Mouse (Mus musculus) embryonic fibroblast, embryonic 13.5 days (primary cell): ENCODE measurements around the gene Mrpl16. TPM values are rescaled to one million over a fixed set of nuclear protein-coding genes. Genes with fewer than 3 reads are reported as not detected.
A peak's percentile ranks its signal among the peaks of the same experiment; 100 is the strongest.

Experiments used
- H3K27ac ChIP-seq: 2 replicates; pipeline ENCODE4 v1.5.1; 2012; ENCODE audit warnings: low read length, control low read depth, inconsistent platforms; ENCODE audit not compliant: insufficient read depth
- H3K4me1 ChIP-seq: 2 replicates; pipeline ENCODE4 v1.6.1; 2011; ENCODE audit warnings: low read length; ENCODE audit not compliant: control insufficient read depth, insufficient read depth
- H3K4me3 ChIP-seq: 2 replicates; pipeline ENCODE4 v1.5.1; 2011; ENCODE audit warnings: mild to moderate bottlenecking, control low read depth, low read length; ENCODE audit not compliant: insufficient read depth
- CTCF ChIP-seq: IDR thresholded peaks from 2 replicates; pipeline ENCODE4 v1.5.1; 2011; ENCODE audit warnings: mild to moderate bottlenecking, control low read depth, low read length, moderate library complexity, borderline replicate concordance; ENCODE audit not compliant: insufficient read depth
- POLR2A ChIP-seq: IDR thresholded peaks from 2 replicates; pipeline ENCODE4 v1.6.1; 2011; ENCODE audit warnings: low read depth, mild to moderate bottlenecking, control low read depth, low read length, moderate library complexity
- polyA plus RNA-seq: library from polyadenylated mRNA; stranded (reverse); fragments of >200 nt; gene quantifications from 2 replicates; pipeline ENCODE4 v1.2.4, GENCODE M21; 2011; ENCODE audit warnings: low read depth; ENCODE audit not compliant: missing spikeins, insufficient read length

The Mrpl16 gene
- polyA plus RNA-seq, 1 experiment, result 29.2 TPM

- no peak overlapping the region for H3K4me3 ChIP-seq
- H3K4me1 ChIP-seq, result peaks cover 23% of the 10 kb centered on the region
- H3K27ac ChIP-seq, result peak overlapping the region; percentile 60; the same call in 1 of the 2 replicates
- no peak for TF ChIP-seq CTCF
- no peak for TF ChIP-seq POLR2A
These were observed 42.9 kb downstream of the Mrpl16 start for GRCm38 (mm10) chr19:11813136-11813535.

DNA sequence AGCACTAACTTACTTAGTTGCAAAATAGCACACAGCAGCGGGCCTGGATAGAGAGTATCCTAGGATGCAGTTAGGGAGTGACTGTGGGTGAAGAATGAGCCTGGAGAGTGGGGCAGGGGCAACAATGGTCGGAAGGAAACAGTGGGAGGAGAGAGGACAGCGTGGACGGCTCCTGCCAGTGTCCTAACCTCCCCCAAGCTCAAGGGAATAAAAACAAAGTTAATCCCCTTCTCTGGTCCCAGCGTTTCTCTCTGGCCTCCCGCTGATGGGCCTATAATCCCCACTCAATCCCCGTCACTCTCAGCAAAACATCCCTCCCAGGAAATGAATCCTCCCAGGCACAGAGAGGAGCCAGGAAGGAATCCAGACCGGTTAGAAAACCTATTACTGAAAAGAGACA is 43.5 kb downstream of the Mrpl16 start:
- H3K4me3 ChIP-seq, result no peak overlapping the region
- peaks cover 23% of the 10 kb centered on the region for H3K4me1 ChIP-seq
- TF ChIP-seq CTCF (no peak), POLR2A (no peak)
- peak overlapping the region; percentile 60 for H3K27ac ChIP-seq

- Histone ChIP-seq H3K27ac (no peak overlapping the region), H3K4me3 (no peak overlapping the region), H3K4me1 (peaks cover 20% of the 10 kb centered on the region)
- TF ChIP-seq CTCF (no peak), POLR2A (no peak)
These were observed 44.6 kb downstream of the Mrpl16 start for GRCm38 (mm10) chr19:11814742-11815333.

DNA sequence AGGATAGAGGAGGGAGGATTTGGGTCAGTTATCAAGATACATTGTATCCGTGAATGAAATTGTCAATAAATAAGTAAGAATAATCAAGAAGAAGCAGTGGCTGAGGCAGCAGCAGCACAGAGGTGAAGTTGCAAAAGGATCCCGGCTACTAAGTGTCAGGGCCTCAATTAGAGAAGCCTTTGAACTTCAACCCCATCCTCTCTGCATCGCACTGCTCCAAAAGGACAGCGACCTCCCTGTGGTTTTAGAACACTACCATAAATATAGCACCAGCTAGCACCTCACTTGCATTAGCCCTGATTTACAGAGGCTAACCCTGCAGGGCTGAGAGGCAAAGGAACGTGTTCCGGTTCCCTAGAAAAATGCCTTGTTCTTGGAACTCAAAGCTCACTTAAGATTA is 46.5 kb downstream of the Mrpl16 start:
- TF ChIP-seq POLR2A (no peak), CTCF (no peak)
- Histone ChIP-seq H3K4me1 (peaks cover 11% of the 10 kb centered on the region; the same call in 1 of the 2 replicates), H3K4me3 (peak overlapping the region; percentile 95; the same call in 1 of the 2 replicates), H3K27ac (no peak overlapping the region)

DNA sequence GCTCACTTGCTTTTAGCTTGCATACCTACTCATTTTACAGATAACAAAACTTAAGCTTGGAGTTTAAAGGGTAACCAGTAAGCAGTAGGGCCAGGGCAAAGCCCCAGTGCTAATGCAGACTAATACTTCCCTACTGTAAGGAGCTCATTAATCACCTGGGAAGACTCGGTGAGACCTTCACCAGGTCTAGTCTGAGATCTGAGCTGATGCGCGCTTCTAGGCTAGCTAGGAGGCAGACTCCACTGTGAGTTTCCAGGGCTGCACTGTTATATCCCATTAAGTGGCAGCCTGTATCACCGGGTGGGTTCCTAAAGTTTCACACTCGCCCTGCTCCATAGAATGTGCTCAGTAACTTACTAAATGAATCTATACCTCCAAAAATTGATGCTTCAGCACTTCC is 47.4 kb downstream of the Mrpl16 start:
- peaks cover 11% of the 10 kb centered on the region; the same call in 1 of the 2 replicates for H3K4me1 ChIP-seq
- no peak overlapping the region for H3K27ac ChIP-seq
- H3K4me3 ChIP-seq, result peak overlapping the region; percentile 95
- TF ChIP-seq POLR2A (no peak), CTCF (no peak)

DNA sequence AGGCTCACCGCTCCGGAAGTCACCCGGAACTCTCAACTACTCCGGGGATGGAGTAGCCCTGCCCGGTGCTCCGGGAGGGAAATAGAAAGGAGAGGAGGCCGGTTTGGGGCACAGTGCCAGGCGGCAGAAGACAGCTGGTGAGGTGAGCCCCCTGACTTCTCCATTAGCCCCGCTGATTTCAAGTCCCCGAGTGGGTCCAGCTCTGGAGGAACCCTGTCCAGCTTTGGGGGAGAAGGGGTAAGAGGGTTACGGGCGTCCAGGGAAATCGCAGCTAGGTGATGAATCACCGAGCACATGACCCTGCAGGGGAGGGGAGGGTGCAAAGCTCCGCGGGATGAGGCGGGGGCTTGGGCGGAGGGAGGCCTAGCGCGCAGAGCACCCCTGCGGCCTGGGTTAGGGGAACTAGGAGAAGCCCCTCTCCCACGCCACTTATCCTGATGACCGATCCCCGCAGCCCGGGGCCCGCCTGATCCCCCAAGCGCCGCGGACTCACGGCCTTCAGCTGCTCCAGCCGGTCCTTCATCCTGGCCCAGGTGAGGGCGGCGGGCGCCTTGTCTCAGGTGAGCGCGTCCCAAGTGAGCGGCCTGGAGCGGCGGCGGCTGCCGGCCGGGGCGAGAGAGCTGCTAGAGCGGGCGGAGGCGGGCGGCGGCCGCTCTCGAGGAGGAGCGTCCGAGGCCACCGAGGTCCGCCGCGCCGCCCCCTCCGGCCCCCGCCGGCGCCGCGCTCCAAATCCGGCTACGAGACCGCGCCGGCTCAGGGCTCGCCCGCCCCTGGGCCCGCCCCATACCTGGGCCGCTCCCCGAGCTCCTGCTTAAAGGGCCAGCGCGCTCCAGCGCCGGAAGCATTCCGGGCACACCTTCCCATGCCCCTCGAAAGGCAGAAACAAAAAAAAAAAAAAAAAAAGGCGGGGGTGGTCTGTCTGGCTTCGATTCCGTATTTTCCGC is 48.3 kb downstream of the Mrpl16 start:
- peak overlapping the region; percentile 95 for H3K4me3 ChIP-seq
- peaks cover 7% of the 10 kb centered on the region; the same call in 1 of the 2 replicates for H3K4me1 ChIP-seq
- H3K27ac ChIP-seq, result peak overlapping the region; percentile 82
- no peak for TF ChIP-seq CTCF
- TF ChIP-seq POLR2A, result peak; percentile 27; the same call in 1 of the 2 replicates

GRCm38 (mm10) chr19:11819143-11819700 is 49.0 kb downstream of the Mrpl16 start, which contains the start of gene Stx3:
Gene Stx3, minus strand, starts transcription at chr19:11819403.
- Histone ChIP-seq H3K27ac (peak within 1 kb of the TSS; percentile 82), H3K4me1 (no peaks in the 10 kb centered on the region), H3K4me3 (peak within 1 kb of the TSS; percentile 95)
- TF ChIP-seq CTCF (no peak), POLR2A (no peak)

DNA sequence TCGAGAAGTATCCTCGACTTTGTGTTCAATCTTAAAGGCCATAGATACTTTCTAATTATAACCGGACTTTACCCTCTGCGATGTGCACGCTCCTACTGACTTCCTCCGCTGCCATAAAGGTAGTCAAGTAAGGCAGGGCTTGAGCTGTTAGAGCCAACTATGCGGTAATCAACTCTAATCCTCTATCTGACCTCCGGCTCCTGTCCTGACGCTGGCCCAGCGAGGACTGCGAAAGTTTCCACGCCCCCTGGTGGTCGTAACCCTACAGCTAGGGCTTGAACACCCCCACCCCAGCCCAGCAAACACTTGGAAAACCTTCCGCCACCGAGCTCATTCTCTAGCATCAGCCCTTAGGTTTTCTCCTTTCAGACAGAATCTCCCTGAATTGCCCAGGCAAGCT is 49.6 kb downstream of the Mrpl16 start:
- Histone ChIP-seq H3K4me1 (no peaks in the 10 kb centered on the region), H3K27ac (no peak overlapping the region), H3K4me3 (peak overlapping the region; percentile 95)
- TF ChIP-seq CTCF (peak; percentile 72), POLR2A (no peak)

- Histone ChIP-seq H3K27ac (no peak overlapping the region), H3K4me1 (no peaks in the 10 kb centered on the region), H3K4me3 (peak overlapping the region; percentile 95)
- TF ChIP-seq CTCF, result peak; percentile 12; the same call in 1 of the 2 replicates
- TF ChIP-seq POLR2A, result no peak
These were observed 50.0 kb downstream of the Mrpl16 start for GRCm38 (mm10) chr19:11820211-11820610.
